ENCODE assay signal across 16 mouse cellular contexts in genomic region chr4:83357738-83358137, GRCm38 (mm10).
"Had no signal": no experiment of that assay in that cellular context is flagged by ENCODE, and none has a peak within 500 bp of the region (broad histone marks: within the 10 kb centered on the region; RNA-seq: fewer than 3 reads in every experiment).

No protein-coding gene starts in this region.

- H3K9me3 ChIP-seq: stomach, embryonic 15.5 days had no signal

- H3K9ac ChIP-seq: neural tube, embryonic 13.5 days; neural tube, embryonic 15.5 days; stomach, embryonic 15.5 days had no signal

- H3K27me3 ChIP-seq: neural tube, embryonic 13.5 days; neural tube, embryonic 15.5 days; stomach, embryonic 15.5 days had no signal

- H3K36me3 ChIP-seq: neural tube, embryonic 13.5 days; neural tube, embryonic 15.5 days; stomach, embryonic 15.5 days had no signal

- H3K27ac ChIP-seq: neural tube, embryonic 13.5 days; neural tube, embryonic 15.5 days; stomach, embryonic 15.5 days; stomach, postnatal 0 days had no signal

- DNase-seq: retina, postnatal 1 day; right cerebral cortex, adult 18-20 months; right cerebral cortex, postnatal 14 days; right cerebral cortex, postnatal 25 days; right cerebral cortex, postnatal 4 days; spleen, adult 18-20 months; thymus, adult 18-20 months; thymus, adult 2 months; thymus, postnatal 14 days; thymus, postnatal 25 days; thymus, postnatal 36 days; thymus, postnatal 4 days had no signal

- H3K4me3 ChIP-seq: neural tube, embryonic 13.5 days; neural tube, embryonic 15.5 days; stomach, embryonic 15.5 days had no signal

- H3K4me1 ChIP-seq: neural tube, embryonic 13.5 days; neural tube, embryonic 15.5 days; stomach, embryonic 15.5 days had no signal

- H3K4me2 ChIP-seq: neural tube, embryonic 13.5 days; neural tube, embryonic 15.5 days; stomach, embryonic 15.5 days had no signal
